Mouse (Mus musculus): ENCODE results near the gene Syn3.

DNA sequence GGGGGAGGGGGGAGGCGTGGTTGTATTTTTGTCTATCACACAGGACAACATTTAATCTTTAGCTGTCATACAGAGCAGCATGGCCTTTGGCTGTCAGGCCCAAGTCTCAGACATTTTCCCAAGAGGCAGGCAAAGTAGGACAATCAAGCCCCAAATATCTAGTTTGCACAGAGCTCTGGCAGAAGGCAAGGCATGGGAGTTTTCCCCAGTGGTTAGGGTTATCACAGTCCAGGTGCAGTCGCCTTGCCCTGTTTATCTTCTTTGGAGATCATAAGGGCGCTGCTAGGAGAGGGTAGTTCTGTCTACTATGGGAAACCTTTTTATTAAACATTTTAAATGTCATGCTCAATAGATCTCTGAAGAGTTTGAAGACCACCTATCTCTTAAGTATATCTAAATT lies 106.3 kb downstream of the Syn3 start:
- no peak for TF ChIP-seq CTCF (IDR thresholded peaks at IDR 0.05; ENCODE audit: low read depth)
- peak; percentile 65 for TF ChIP-seq EP300 (IDR thresholded peaks at IDR 0.05; ENCODE audit: low read depth)
